Mouse (Mus musculus) limb, embryonic 13.5 days (tissue): ENCODE data around the gene 2610318N02Rik. TPM values are rescaled to one million over a fixed set of nuclear protein-coding genes. Genes with fewer than 3 reads are reported as not detected.
"Not testable (repeated sequence)": the region's sequence is repeated elsewhere in the genome, so short reads cannot be mapped to it uniquely, and the experiment has no call there.

Experiments used
- ATAC-seq: fragments of 200-750 bp; cut with Nextera tagmentation; 2 replicates; pipeline ENCODE4 v1.8.0; 2017; ENCODE audit warnings: low read depth, moderate number of reproducible peaks, moderate TSS enrichment; ENCODE audit not compliant: low FRiP score
- H3K27ac ChIP-seq: fragments of 300-500 bp; sonication (generic); 2 replicates; pipeline ENCODE4 v1.5.1; 2015; ENCODE audit warnings: inconsistent platforms, mild to moderate bottlenecking, moderate library complexity
- H3K27me3 ChIP-seq: fragments of 300-500 bp; sonication (generic); 2 replicates; pipeline ENCODE4 v1.6.1; 2015; ENCODE audit warnings: mild to moderate bottlenecking, inconsistent platforms
- H3K36me3 ChIP-seq: fragments of 300-500 bp; sonication (generic); 2 replicates; pipeline ENCODE4 v1.6.1; 2015; ENCODE audit warnings: inconsistent platforms, mild to moderate bottlenecking, moderate library complexity
- H3K4me1 ChIP-seq: fragments of 300-500 bp; sonication (generic); 2 replicates; pipeline ENCODE4 v1.6.1; 2015; ENCODE audit warnings: inconsistent platforms
- H3K4me2 ChIP-seq: fragments of 300-500 bp; sonication (generic); replicated peaks from 2 replicates; pipeline ENCODE4 v1.6.1; 2015; ENCODE audit warnings: inconsistent platforms, mild to moderate bottlenecking, moderate library complexity
- H3K4me3 ChIP-seq: fragments of 300-500 bp; sonication (generic); 2 replicates; pipeline ENCODE4 v1.5.1; 2015; ENCODE audit warnings: moderate library complexity, mild to moderate bottlenecking, inconsistent platforms
- H3K9ac ChIP-seq: fragments of 300-500 bp; sonication (generic); 2 replicates; pipeline ENCODE4 v1.6.1; 2015; ENCODE audit warnings: mild to moderate bottlenecking, inconsistent platforms
- H3K9me3 ChIP-seq: fragments of 300-500 bp; sonication (generic); 2 replicates; pipeline ENCODE4 v1.6.1; 2016; ENCODE audit warnings: inconsistent platforms
- whole genome bisulfite sequencing: fragments of 180-500 bp; shearing (Covaris S2); methylation state at CpG from one replicate; pipeline ENCODE4 v1.1.7; 2015; 5-methylcytosine and 5-hydroxymethylcytosine counted together
- polyA plus RNA-seq: library from polyadenylated mRNA; unstranded; fragments of >200 nt; fragmentation: Nextera tagmentation; extraction: Ambion mirVana; gene quantifications from 2 replicates; pipeline ENCODE4 v1.2.1, GENCODE M21; 2015

2610318N02Rik gene
- polyA plus RNA-seq = 70.7 and 78.6 TPM in 2 replicates

DNA sequence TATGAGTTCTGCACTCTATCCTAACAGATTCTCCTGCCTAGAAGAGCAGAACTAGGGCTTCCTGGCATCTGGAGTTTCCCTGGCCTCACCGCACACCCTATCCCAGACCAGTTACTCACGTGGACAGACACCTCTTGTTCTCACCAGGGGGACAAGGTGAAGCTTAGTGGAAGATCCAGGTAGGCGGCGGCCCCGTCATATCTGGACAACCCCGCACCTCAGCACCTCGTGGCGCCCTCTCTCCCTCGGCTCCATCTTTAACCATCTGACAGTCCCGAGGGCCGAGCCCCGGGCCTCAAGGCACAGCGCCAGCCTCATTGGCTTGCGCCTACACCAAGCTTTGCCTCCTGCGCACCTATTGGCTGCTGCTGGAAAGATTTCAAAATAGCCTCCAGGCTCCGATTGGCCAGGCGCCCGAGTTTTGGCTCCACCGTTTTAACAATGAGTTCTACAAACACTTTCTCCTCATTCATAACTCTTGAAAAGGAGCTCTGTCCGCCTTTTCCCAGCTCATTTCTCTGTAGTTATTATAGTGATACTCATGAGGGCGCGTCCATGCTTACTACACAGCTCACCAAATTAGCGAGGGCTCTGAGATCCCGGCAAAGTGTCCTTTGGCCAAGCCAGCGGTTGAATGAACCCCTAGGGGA lies at the start of gene 2610318N02Rik:
Gene 2610318N02Rik (minus strand): TSS at position 297 of the 650 bp plus-strand sequence.
- WGBS = under 1% methylated on average over 25 of the region's 25 CpGs
- ATAC-seq = peak; percentile 91
- Histone ChIP-seq H3K4me1 (peaks cover 27% of the 10 kb centered on the region), H3K4me3 (peak within 1 kb of the TSS; percentile 61), H3K27me3 (no peaks in the 10 kb centered on the region), H3K27ac (peak within 1 kb of the TSS; percentile 75), H3K36me3 (peaks cover 30% of the 10 kb centered on the region), H3K9me3 (no peaks in the 10 kb centered on the region), H3K4me2 (peak within 1 kb of the TSS; percentile 79), H3K9ac (peak within 1 kb of the TSS; percentile 72)

DNA sequence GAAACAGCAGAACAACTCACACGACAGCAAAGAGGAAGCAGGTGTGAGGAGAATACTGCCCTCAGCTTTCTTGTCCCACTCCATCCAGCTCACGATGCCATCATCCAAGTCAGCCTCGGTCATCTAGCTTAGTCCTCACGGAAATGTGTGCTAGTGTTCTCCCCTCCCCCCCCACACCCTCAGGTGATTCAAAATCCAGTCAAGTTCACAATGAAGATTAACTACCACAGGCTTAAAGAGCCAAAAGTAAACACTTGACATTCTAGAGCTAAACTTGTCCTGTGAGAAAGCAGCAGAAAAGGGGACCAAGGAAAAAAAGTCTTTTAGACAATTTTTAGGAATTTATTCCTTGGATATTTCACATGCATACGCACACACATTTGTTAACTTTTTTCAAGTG lies 43.1 kb upstream of the 2610318N02Rik start:
- H3K9ac ChIP-seq = no peak overlapping the region
- H3K4me1 ChIP-seq = no peaks in the 10 kb centered on the region
- no peaks in the 10 kb centered on the region for H3K27me3 ChIP-seq
- 92% methylated on average over 5 of the region's 5 CpGs for WGBS
- no peak for ATAC-seq
- no peak overlapping the region for H3K4me2 ChIP-seq
- H3K9me3 ChIP-seq = no peaks in the 10 kb centered on the region
- no peak overlapping the region for H3K27ac ChIP-seq
- peaks cover 73% of the 10 kb centered on the region for H3K36me3 ChIP-seq
- H3K4me3 ChIP-seq = no peak overlapping the region

DNA sequence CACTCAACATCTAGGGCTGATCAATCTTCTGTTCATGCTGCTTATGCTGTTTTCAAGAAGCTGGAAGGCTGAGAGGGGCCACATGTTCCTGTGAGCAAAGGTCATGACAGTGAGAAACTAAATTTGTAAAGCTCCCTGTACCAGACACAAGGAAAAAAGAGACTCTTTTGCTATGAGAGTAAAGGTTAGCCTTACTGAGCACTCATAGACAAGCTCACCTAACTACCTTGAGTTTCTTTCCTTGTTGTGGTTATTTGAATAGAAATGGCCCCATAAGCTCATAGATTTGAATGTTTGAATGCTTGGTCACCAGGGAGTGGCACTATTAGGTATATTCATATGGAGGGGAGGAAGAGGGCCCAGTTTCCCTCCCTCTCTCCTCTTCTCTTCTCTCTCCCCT lies 42.2 kb upstream of the 2610318N02Rik start:
- H3K27ac ChIP-seq = no peak overlapping the region
- no peak for ATAC-seq
- H3K4me1 ChIP-seq = no peaks in the 10 kb centered on the region
- peaks cover 70% of the 10 kb centered on the region for H3K36me3 ChIP-seq
- H3K9me3 ChIP-seq = no peaks in the 10 kb centered on the region
- H3K4me2 ChIP-seq = no peak overlapping the region
- no peak overlapping the region for H3K9ac ChIP-seq
- no peak overlapping the region for H3K4me3 ChIP-seq
- H3K27me3 ChIP-seq = no peaks in the 10 kb centered on the region

DNA sequence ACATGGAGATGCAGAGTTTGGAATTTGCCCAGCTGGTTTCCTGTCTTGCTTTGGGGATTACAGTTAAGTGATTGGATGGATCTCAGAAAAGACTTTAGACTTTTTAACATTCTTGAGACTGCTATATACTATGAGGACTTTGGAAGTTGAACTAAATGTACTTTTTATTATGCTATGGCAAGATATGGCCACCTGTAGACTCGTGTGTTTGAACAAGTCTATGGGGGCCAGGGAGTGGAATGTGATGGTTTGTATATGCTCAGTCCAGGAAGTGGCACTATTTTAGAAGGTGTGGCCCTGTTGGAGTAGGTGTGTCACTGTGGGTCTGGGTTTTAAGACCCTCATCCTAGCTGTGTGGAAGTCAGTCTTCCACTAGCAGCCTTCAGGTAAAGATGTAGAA lies 40.5 kb upstream of the 2610318N02Rik start:
- peaks cover 65% of the 10 kb centered on the region for H3K36me3 ChIP-seq

DNA sequence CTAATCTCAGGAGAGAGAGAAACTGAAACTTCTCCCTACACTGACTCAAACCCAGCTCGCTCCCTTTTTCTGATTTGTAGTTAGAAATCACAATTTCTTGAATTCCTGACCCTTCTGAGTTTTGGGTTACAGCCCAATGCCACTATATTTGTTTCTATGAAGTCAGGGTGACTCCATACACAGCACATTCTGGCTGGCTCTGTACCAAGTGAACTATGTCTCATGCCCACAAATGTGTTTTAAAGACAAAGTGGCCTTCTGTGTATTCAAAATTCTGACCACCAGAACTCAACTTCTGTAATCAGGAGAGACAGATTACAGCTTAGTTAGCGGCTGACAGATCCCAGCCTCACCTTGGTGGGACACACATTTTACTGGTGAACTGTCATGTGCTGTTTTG lies 29.4 kb upstream of the 2610318N02Rik start:
- H3K36me3 ChIP-seq = peaks cover 79% of the 10 kb centered on the region
- H3K27me3 ChIP-seq = no peaks in the 10 kb centered on the region
- no peak overlapping the region for H3K27ac ChIP-seq
- no peak overlapping the region for H3K4me2 ChIP-seq
- H3K9me3 ChIP-seq = no peaks in the 10 kb centered on the region
- no peak overlapping the region for H3K4me3 ChIP-seq
- no peaks in the 10 kb centered on the region for H3K4me1 ChIP-seq
- 91% methylated on average over 2 of the region's 2 CpGs for WGBS
- H3K9ac ChIP-seq = no peak overlapping the region
- ATAC-seq = no peak

More for the DNA sequence above, 40.5 kb upstream of the 2610318N02Rik start:
- H3K27ac ChIP-seq, H3K4me3 ChIP-seq, H3K9ac ChIP-seq, ATAC-seq, H3K9me3 ChIP-seq, H3K4me2 ChIP-seq, H3K4me1 ChIP-seq, H3K27me3 ChIP-seq: not testable (repeated sequence)
- 93% methylated on average over 1 of the region's 1 CpGs for WGBS

DNA sequence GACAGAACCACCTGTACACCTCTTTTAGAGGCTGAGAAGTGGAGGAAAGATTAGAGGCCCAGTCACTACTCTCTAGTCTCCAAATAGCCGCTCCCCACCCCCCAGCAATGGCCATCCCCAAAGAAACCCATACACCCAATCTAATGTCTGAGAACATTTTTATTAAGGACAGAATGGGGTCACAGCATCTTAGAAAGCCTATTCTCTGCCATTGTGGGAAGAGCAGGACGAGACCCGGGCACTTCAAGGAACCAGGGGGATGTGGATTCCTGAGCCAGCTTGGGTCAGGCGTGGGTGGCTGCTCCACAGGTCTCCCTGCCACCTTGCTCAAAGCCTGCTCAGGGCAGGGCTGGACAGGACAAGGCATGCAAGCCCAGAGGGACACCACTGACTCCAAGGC lies 26.9 kb upstream of the 2610318N02Rik start:
- Histone ChIP-seq H3K36me3 (peaks cover 55% of the 10 kb centered on the region), H3K9ac (no peak overlapping the region), H3K4me3 (no peak overlapping the region), H3K27me3 (peaks cover 19% of the 10 kb centered on the region), H3K27ac (no peak overlapping the region), H3K9me3 (no peaks in the 10 kb centered on the region), H3K4me2 (no peak overlapping the region), H3K4me1 (peaks cover 16% of the 10 kb centered on the region)
- no peak for ATAC-seq
- 95% methylated on average over 4 of the region's 4 CpGs for WGBS

DNA sequence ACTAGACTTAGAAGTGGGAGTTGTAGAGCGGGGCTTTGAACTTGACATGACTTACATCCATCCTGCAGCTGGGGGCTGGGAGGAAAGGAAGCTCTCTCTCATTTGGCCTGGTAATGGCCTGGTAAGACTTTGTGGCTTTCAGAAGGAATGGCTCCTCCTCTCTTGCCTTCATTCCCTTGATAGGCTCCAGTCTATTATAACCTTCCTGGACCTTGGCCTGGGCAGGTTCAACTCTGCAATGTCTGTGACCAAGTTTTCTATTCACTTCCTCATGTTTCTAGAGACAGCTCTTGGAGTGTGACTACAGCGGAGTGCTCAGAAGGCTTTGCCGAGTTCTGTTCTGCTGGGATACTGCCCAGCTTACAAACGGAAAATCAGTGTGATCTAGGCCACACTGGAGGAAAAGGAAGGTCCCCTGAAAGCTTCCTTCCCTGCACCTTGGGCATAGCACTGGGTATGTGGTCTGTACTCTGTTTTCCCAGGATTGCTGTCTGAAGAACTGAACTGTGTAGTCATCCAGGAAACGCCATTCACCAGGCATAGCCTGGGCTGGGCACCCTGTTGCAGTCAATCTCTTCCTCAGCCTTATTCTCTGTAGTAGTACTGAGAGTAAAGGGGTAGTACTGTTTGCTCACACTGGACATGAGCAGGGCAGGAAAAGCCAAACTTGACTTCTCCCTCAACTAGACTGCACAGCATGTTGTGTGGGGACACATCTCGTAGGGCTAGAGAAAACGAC lies 25.7 kb upstream of the 2610318N02Rik start:
- 80% methylated on average over 7 of the region's 7 CpGs for WGBS

DNA sequence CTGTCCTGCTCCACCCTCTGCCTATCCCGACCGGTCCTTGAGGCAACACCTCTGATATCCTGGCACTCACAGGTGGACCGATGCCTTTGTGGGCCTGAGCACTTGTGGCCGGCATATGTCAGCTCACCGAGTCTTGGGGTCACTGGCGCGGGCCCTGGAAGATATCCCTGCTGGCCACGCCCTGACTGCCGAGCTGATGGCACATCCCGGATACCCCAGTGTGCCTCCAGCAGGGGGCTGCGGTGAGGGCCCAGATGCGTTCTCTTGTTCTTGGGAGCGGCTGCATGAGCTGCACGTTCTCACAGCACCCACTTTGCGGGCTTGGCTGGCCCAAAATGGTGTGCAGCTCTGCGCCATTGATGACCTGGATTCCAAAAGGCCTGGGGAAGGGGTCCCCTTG lies 23.1 kb upstream of the 2610318N02Rik start:
- Histone ChIP-seq H3K27ac (no peak overlapping the region), H3K4me1 (peaks cover 16% of the 10 kb centered on the region), H3K9ac (no peak overlapping the region), H3K4me3 (peak overlapping the region; percentile 55), H3K4me2 (peak overlapping the region; percentile 97), H3K9me3 (no peaks in the 10 kb centered on the region), H3K36me3 (peaks cover 24% of the 10 kb centered on the region), H3K27me3 (peaks cover 19% of the 10 kb centered on the region)
- WGBS = 7% methylated on average over 16 of the region's 16 CpGs
- no peak for ATAC-seq

More for the DNA sequence above, 25.7 kb upstream of the 2610318N02Rik start:
- H3K4me2 ChIP-seq = no peak overlapping the region
- peaks cover 46% of the 10 kb centered on the region for H3K36me3 ChIP-seq
- peaks cover 19% of the 10 kb centered on the region for H3K27me3 ChIP-seq
- no peak overlapping the region for H3K9ac ChIP-seq
- H3K27ac ChIP-seq = no peak overlapping the region
- no peaks in the 10 kb centered on the region for H3K9me3 ChIP-seq
- H3K4me3 ChIP-seq = no peak overlapping the region
- H3K4me1 ChIP-seq = peaks cover 16% of the 10 kb centered on the region
- ATAC-seq = no peak

DNA sequence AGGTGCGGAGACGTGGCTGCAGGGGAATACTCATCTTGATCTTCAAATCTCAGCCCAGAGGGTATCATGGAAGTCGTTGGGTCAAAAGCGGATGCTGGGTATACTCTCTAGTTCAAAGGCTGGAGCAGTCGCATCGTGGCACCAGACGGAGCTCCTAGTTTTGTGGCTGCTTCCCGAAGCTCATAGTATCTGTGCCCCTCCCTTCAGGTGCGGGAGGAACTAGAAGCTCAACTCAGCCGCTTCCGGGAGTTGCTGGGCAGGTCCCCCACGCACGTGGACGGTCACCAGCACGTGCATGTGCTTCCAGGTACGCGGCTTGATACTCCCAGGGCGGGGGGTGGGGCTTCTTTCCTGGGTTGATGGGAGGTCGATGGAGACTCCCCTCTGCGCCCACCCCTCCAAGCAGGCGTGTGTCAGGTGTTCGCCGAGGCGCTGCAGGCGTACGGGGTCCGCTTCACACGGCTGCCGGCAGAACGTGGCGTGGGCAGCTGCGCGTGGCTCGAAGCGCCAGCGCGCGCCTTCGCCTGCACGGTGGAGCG lies 22.5 kb upstream of the 2610318N02Rik start:
- H3K4me3 ChIP-seq = peak overlapping the region; percentile 55
- H3K9ac ChIP-seq = peak overlapping the region; percentile 70
- H3K9me3 ChIP-seq = no peaks in the 10 kb centered on the region
- under 1% methylated on average over 39 of the region's 41 CpGs for WGBS
- ATAC-seq = peak; percentile 22
- peaks cover 19% of the 10 kb centered on the region for H3K27me3 ChIP-seq
- H3K4me1 ChIP-seq = peaks cover 16% of the 10 kb centered on the region
- H3K4me2 ChIP-seq = peak overlapping the region; percentile 97
- no peak overlapping the region for H3K27ac ChIP-seq
- peaks cover 18% of the 10 kb centered on the region for H3K36me3 ChIP-seq

DNA sequence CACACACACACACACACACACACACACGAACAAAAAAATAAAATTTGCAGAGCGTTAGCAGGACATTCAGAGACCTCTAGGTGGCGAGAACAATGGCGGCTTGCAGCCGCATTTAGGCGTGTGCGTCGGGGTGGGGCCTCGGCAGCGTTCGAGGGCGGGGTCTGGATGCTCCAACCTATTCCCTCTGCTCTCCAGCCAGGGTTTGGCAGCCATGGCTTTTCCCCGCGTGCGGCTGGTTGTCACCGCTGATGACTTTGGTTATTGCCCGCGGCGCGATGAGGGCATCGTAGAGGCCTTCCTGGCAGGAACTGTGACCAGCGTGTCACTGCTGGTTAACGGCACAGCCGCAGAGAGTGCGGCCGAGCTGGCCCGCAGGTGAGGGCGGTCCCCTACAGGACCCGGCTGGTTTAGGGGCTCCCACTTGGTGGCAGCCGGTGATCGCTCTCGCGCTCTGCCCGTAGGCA lies 21.8 kb upstream of the 2610318N02Rik start, which contains the start of gene Ccdc116:
Gene Ccdc116 (minus strand): TSS at position 458 of the 464 bp plus-strand sequence.
- peak; percentile 87 for ATAC-seq
- H3K36me3 ChIP-seq = peaks cover 11% of the 10 kb centered on the region
- no peaks in the 10 kb centered on the region for H3K9me3 ChIP-seq
- H3K9ac ChIP-seq = peak within 1 kb of the TSS; percentile 70
- WGBS = 0% methylated on average over 34 of the region's 34 CpGs
- H3K4me1 ChIP-seq = peaks cover 16% of the 10 kb centered on the region
- H3K4me3 ChIP-seq = peak within 1 kb of the TSS; percentile 55
- no peak within 1 kb of the TSS for H3K27ac ChIP-seq
- peak within 1 kb of the TSS; percentile 97 for H3K4me2 ChIP-seq
- peaks cover 19% of the 10 kb centered on the region for H3K27me3 ChIP-seq

DNA sequence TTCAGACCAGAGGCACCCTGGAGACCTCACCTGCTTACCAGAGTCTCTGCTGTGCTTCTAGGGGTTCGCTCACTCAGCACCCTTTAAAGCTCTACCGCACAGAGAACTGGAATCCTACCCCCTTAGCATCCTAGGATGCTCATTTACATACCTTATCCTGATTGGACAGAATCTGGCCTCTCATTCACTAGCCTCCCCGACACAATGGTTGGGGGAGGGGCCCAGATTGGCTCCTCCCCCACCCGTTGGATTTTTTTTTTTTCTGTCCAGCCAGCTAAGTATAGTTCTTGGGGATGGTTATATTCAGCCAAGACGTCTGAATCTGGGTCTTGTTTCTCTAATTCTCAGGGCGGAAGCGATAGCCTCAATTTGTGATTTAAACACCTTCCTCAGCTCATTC lies 19.4 kb upstream of the 2610318N02Rik start, which contains the start of gene Ydjc:
Gene Ydjc (plus strand): TSS at position 283 of the 400 bp plus-strand sequence.
- ATAC-seq = no peak
- Histone ChIP-seq H3K4me2 (no peak within 1 kb of the TSS), H3K36me3 (no peaks in the 10 kb centered on the region), H3K9ac (no peak within 1 kb of the TSS), H3K27me3 (peaks cover 19% of the 10 kb centered on the region), H3K4me1 (peaks cover 16% of the 10 kb centered on the region), H3K9me3 (no peaks in the 10 kb centered on the region), H3K27ac (no peak within 1 kb of the TSS), H3K4me3 (no peak within 1 kb of the TSS)
- WGBS = 16% methylated on average over 7 of the region's 7 CpGs

DNA sequence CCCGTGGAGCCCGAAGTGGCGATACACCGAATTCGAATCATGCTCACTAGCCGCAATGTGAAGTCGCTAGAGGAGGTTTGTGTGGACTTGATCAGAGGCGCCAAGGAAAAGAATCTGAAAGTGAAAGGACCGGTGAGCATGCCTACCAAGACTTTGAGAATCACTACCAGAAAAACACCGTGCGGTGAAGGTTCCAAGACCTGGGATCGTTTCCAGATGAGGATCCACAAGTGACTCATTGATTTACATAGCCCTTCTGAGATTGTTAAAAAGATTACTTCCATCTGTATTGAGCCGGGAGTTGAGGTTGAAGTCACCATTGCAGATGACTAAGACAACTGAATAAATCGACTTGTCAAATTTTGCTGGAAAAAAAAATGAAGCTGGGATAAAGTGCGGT lies 12.4 kb upstream of the 2610318N02Rik start:
- no peak for ATAC-seq
- no peak overlapping the region for H3K4me3 ChIP-seq
- WGBS = 74% methylated on average over 15 of the region's 15 CpGs

More for the DNA sequence above, 12.4 kb upstream of the 2610318N02Rik start:
- H3K27me3 ChIP-seq = no peaks in the 10 kb centered on the region
- H3K4me1 ChIP-seq = 0 out of 2 replicates have a peak, but pooled peaks cover 6% of the 10 kb centered on the region
- no peaks in the 10 kb centered on the region for H3K9me3 ChIP-seq
- no peaks in the 10 kb centered on the region for H3K36me3 ChIP-seq
- H3K9ac ChIP-seq = no peak overlapping the region
- H3K4me2 ChIP-seq = no peak overlapping the region
- H3K27ac ChIP-seq = no peak overlapping the region
